Mouse (Mus musculus): ENCODE measurements around the gene Eif4g1. TPM values are rescaled to one million over a fixed set of nuclear protein-coding genes. Genes with fewer than 3 reads are reported as not detected.

The Eif4g1 gene
- total RNA-seq, 1 experiment from 2014 or later = 368 TPM

DNA sequence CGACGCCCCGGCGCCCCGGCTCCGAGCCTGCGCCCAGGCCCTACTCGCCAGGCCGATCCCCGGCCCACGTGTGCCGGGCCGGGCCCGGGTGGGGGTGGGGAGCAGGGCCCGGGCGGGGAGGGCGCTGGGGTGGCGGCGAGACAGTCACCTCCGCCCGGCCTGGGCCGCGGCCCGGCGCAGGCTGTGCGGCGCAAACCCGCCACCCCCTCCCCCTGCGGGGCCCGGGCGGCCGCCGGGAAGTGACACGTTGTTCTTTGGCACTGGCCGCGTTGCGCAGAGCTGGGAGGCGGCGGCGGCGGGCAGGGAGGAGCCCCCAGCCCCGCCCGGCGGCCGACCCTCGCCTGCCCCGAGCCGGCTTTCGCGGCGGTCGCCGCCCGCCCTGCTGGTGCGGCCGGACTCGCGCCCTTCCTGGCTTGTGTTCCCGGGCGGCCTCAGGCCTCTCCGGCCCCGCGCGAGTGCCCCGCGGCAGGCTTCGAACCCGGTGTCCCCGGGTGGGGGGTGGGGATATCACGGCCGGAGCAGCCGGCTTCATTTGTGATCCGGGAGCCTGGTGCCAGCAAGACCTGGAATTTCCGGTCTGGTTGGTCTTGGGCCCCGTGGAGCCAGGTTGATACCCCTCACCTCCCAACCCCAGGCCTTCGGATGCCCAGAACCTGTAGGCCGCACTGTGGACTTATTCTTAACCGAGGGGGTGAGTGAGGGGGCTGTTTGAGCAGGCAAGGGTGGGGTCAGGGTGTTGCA lies 5.0 kb downstream of the Eif4g1 start:
- DNase-seq = peak; percentile 70

DNA sequence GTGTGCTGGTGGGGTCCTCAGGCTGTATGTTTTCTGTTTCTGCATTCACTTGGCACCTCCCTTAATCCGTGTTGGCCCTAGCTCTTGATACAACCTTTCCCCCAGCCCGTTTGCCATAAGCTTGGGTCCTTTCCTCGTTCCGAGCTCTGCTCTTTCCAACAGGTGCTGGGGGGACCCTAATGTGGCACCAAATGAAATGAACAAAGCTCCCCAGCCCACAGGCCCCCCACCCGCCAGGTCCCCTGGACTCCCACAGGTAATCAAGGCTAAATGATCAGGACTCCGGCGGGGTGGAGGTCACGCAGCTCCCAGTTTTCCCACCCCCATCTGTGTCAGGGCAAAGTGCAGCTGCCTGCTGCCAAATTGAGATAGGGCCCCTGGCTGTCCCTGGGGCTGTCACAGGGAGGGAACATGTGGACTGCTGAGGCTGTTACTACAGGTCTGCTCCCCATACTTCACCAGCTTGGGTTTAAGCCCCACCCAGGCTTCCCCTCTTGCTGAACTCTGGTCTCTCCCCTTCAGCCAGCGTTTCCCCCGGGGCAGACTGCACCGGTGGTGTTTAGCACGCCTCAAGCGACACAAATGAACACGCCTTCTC lies 5.7 kb downstream of the Eif4g1 start:
- peak; percentile 33 for DNase-seq

DNA sequence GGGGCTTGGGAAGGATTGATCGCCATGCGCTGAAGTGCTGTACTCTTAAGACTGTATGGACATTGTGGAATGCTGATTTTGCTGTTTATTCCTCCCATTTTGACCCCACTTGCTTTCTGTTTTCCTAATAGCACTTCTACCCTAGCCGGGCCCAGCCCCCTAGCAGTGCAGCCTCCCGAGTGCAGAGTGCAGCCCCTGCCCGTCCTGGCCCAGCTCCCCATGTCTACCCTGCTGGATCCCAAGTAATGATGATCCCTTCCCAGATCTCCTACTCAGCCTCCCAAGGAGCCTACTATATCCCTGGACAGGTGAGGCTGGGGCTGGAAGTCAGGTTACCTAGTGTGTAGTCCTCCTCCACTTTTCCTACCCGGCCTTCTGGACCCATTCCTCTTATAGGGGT lies 7.1 kb downstream of the Eif4g1 start:
- no peak for DNase-seq

DNA sequence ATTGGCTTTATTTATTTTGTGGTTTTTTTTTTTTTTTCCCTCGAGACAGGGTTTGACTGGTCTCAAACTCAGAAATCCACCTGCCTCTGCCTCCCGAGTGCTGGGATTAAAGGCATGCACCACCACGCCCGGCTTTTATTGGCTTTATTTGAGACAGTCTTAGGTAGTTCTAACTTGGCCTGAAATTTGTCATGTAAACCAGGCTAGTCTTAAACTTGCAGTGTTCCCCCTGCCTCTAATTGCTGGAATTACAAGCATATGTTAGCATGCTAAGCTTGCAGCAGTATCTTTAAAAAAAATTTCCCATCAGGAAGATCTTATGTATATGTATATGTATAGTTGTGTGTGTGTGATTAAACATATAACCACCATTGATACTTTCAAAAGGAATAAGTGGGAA lies 8.6 kb downstream of the Eif4g1 start:
- DNase-seq = no peak

DNA sequence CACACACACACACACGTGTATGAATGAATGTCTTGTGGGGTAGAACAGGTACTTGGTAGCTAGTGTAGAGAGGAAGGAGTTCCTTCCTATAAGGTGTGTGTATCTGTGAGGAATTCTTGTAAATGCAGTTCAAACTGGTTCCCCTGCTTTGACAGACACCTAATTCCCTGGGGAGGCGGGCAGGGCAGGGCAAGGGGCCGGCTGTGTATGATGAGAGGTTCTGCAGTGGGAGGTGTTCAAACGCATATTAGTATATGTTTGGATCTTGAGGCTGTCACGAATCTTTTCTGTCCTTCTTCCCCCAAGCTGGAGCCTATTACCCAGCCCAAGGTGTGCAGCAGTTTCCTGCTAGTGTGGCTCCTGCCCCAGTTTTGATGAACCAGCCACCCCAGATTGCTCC lies 9.3 kb downstream of the Eif4g1 start:
- no peak for DNase-seq

DNA sequence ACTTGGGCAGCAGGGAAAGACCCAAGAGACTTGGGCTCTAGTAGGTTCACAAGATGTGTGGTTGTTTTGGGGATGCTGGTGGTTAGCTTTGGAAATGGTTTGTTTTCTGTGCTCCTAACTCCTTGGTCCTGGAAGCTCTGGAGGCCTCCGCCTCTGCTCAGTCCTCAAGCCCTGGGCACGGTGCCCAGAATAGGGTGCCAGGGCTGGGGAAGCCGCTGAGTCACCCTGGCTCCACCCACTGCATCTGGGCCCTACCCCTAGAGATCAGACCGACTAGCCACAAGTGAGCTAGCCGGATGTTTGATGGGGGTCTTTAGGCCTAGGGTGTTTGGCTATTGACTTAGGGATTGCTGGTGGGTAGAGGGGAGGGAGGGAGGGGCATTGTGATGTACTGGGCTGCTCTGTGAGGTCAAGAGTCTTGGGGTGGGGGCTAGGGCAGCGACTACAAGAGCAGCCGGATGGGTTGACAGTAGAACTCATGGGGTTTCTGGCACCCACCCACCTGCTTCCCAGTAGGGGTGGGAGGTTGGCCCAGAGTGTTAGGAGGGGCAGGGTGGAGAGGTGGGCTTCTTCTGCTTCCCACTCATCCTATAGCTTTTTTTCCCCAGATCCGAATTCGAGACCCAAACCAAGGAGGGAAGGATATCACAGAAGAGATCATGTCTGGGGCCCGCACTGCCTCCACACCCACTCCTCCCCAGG lies 10.0 kb downstream of the Eif4g1 start:
- DNase-seq = peak; percentile 96

DNA sequence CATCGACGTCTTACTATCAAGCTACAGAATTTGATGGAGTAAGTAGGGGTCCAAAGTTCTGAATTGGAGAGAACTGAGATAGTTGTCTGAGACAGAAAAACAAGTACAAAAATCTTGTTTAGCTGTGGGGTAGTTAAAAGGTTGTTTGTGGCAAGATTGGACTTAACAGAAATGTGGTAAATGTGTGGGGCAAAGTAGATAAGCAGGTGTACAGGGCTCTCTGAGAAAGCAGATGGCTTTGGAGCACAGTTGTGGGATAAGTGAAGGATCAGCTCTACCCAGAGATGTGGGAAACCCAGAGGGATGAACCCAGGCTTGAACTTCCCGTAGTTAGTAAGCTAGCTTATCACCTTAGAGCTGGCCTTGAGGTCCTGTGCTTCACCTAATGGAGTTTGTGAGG lies 22.7 kb downstream of the Eif4g1 start:
- DNase-seq = no peak

DNA sequence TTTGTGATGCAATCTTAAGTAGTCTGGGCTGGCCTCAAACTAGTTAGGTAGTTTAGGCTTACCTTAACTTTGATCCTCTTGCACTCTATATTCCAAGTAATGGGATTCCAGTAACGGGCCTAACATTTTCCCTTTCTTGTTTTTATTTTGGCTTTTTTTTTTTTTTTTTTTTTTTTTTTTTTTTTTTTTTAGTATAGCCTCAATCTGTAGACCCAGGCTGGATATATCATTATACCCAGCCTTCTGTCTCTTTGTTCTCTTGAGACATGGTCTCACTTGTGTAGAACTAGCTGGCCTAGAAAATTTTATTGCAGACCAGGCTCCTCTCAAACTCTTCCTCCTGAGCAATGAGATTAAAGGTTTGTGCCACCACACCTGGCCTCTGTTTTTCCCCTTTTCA lies 23.5 kb downstream of the Eif4g1 start:
- DNase-seq = no peak

DNA sequence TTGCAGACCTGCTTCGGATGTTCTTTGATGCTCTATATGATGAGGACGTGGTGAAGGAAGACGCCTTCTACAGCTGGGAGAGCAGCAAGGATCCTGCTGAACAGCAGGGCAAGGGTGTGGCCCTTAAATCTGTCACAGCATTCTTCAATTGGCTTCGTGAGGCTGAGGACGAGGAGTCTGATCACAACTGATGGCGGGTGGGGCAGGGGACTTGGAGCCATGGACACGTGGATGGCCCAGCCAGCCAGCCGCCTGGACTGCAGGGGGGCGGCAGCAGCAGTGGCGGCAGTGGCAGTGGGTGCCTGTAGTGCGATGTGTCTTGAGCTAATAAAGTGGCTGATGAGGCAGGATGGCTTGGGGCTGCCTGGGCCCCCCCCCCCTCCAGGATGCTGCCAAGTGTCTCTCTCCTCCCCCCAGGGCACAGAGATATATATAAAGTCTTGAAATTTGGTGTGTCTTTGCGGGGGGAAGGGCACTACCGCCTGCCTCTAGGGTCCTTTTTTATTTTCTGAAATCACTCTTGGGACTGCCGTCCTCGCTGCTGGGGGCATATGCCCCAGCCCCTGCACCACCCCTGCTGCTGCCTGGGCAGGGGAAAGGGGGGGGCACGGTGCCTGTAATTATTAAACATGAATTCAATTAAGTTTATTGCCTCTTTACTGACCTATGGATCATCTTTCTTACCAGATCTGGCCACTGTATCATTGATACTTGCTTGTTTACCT lies 24.3 kb downstream of the Eif4g1 start:
- DNase-seq = no peak

DNA sequence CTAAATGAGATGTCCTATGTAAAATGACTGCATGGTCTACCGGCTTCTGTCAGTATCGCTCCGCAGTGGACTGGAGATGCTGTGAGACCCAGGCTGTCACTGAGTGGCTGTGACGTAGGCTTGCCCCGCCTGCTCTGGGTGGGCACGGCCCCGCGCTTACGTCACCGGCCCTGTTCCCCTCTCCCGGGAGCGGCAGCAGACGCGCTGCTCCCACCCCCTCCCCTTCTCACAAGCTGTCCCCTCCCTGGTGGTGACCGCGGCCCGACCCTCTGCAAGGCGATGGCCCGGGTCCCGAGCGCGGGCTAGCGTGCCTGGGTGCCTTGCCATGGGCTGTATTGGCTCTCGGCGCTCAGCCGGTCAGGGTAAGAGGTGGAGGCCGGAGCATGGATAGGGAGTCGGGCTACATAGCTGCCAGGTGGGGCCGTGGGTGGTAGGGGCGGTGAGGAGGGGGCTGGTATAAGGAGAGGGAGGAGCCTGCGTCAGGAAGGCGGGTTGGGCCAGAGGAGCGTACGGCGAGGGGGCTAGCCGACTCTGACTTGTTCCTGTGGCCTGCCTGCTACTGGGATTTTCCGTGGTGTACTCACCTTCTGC lies 25.1 kb downstream of the Eif4g1 start, which contains the start of gene Fam131a:
Gene Fam131a (plus strand): TSS at position 131 of the 591 bp plus-strand sequence.
- peak; percentile 93 for DNase-seq

DNA sequence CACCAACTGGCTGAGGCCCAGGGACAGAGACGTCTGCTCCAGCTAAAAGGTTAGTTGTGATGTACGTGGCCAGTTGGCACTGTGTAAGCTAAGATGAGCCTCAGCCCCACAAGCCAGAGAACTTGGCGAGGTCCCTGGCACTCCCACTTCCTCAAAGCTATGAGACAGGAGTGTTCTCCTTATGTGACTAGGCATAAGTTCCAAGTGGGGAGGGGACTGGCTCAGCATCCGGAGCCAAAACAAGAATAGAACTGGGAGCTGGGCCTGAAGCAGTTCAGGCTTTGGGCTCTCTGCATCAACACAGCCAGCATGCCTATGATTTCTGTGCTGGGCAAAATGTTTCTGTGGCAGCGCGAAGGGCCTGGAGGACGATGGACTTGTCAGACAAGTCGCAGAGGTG lies 26.7 kb downstream of the Eif4g1 start:
- DNase-seq = no peak

DNA sequence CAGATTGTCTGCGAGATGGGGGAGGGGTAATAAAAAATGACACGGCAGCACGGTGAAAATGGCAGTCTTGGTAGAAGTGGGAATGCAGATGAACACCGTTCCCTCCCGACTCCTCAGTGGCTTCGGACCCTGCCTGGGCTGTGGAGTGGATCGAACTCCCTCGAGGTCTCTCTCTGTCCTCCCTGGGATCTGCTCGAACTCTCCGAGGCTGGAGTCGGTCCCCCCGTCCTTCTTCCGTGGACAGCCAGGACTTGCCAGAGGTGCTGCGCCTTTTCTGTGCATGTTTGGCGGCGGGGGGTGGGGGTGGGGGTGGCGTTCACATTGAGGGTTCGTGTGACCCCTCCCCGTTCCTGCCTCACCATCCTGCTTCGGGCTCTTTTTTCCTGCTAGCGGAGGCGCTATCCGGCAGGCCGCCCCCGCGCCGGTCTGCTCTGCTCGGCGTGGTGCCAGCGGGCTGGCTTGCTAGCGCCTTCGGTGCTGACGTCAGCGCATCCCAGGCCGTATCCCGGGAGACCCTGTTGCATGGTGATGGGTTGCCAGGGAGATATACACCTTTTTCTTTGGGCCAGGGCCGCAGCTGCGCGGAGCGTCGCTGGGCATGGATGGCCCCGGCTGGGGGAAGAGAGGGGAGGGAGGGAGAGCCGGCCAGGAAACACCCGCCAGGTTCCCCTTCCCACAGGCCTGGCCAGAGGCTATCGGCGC lies 27.7 kb downstream of the Eif4g1 start:
- peak; percentile 88 for DNase-seq

DNA sequence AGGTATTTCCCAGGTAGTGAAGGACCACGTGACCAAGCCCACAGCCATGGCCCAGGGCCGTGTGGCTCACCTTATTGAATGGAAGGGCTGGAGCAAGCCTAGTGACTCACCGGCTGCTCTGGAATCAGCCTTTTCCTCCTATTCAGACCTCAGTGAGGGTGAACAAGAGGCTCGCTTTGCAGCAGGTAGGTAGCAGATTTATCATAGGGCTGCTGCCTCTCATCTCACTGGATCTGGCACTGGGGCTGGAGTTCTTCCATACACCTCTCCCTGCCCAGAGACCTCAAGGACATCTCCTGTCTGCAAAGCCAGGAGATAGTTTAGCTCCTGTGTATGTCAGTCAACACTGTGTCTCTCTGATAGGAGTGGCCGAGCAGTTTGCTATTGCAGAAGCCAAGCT lies 31.2 kb downstream of the Eif4g1 start:
- DNase-seq = no peak

DNA sequence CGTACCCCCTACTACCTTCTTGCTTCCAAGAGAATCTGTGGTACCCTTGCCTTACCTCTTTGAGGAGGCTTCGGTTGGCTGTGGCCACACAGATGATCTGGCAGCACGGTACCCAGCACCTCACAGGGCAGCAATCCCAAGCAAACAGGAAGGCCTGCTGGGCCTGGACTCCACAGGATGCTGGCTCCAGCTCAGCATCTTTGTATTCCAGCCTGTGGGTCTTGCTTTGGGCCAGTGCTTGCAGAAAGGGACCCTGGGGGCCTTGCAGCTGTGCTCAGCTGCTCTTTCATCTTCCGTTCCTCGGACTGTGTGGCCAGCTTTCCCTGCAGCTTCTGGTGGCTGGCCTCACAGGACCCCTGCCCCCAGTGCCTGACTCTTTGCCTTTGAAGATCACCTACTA lies 31.9 kb downstream of the Eif4g1 start:
- no peak for DNase-seq

DNA sequence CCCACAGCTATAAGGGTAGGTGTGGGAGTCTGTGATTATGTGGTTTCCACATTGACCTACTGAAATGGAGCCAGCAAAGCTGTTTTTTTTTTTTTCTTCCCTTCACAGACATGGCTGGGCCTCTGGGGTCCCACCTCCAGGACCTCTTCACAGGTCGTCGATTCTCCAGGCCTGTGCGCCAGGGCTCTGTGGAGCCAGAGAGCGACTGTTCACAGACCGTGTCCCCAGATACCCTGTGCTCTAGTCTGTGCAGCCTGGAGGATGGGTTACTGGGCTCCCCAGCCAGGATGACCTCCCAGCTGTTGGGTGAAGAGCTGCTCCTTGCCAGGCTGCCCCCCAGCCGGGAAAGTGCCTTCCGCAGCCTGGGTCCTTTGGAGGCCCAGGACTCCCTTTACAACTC lies 33.2 kb downstream of the Eif4g1 start:
- no peak for DNase-seq

DNA sequence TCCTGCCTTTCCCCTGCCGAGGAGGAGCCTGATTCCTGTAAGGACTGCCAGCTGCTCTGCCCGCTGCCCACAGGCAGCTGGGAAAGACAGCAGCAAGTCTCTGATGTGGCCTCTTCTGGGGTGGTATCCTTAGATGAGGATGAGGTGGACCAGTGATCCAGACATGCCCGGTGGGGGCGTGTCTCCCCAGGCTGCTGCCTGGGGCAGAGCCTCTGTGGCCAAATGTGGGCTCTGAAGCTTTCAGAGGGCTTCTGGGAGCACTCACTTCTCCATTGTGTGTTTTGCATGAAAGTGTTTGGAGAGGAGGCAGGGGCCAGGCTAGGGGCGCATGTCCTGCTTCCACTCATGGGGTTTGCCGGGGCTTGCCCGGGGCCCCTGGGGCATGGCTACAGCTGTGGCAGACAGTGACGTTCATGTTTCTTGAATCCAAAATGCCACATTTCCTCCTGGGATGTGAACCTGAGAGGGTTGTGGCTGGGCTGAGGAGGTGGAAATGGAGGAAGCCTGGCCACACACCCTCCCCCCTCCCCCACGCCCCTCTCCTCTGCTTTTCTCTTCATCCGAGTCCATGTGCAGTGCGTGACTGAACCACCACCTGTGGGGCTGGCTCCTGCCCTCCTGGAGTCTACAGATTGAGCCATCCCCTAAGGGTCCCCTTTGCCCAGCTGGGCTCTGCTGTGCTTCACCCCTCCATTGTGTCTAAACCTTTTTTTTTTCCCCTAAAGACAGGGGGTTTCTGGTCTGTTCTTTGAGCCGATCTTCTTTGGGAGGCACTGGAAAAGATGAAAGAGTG lies 33.8 kb downstream of the Eif4g1 start:
- no peak for DNase-seq

DNA sequence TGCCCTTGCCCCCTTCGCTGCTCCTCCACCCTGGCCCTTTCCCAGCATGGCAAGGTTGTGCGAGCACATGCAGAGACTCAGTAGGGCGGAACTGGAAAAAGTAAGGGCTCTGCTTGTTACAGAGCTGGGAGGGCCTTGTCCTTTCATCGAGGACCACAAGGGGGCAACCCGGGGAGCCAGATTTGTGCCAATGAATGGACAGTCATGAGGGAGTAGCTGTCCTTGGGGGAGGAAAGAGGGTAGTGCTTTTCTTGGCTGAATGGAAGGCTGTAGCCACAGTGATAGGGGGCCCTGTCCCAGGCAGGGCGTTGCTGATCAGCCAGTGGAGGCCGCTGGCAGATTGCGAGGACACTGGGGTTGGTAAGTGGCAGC lies 34.4 kb downstream of the Eif4g1 start:
- DNase-seq = peak; percentile 82

DNA sequence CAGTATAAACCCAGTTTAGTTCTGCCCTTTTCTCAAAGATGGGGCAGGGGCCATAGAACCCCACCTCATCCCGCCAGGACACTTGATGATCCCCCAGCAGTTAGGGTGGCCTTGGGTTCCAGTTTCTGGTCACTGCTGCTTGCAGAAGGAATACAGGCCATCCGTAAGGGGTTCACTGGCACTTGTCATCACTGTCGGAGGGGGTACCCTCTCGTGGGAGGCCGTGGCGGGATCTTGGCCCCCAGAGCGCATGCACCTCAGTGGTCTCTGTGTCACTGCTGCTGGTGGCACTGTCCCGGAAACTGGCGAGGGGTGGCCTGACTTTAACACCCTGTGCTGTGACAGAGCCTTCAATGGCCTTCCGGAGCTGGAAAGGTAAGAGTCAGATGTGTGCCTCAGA lies 35.0 kb downstream of the Eif4g1 start:
- no peak for DNase-seq

DNA sequence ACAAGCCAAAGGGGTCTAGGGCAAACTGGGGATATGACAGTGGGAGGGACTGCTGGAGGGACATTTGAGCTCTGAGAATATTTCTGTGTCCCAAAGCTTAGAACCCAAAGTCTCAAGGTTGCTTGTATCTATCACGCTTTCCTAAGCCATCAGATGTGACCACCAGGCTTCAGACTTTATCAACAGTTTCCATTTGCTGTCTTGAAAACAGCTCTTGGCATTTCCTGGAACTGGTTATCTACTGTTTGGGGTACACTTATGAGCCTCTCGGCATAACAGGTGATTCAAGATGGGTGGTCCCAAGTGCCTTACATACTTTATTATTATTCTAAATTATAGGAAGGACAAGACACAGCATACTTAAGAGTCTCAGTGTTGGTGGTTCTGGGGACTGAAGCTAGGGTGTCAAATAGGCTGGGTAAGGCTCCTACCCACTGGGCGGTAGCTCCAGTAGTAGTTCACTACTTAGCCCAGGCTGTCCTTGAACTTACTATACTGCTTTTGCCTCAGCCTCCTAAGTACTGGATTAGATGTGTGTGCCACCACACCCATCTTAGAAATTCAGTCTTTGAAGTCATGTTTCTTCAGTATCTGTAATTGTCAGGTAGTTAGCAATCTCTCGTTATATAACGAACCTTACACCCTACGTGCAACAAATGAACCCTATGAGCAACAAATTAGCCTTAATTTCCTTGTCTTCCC lies 35.7 kb downstream of the Eif4g1 start:
- no peak for DNase-seq

DNA sequence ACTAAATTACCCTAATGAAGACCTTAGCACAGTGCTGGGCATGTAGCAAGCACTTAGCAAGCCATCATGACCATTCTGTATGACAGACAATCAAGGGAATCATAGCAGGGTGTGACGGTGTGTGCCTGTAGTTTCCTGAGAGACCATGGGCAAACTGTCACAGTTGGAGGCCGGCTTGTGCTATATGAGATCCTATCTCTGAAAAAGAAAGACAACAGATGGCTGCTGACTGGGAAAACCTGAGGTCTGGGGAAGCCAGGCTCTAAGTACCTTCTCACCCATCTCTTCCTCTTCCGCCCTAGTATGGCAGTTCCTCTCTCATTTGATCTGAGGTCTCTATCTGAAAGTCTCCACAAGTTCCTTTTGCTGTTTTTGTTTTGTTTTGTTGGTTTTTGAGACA lies 37.7 kb downstream of the Eif4g1 start:
- DNase-seq = no peak
